Mouse (Mus musculus) liver, adult 2 months (tissue): ENCODE data around the gene Dcaf12l2. TPM values are rescaled to one million over a fixed set of nuclear protein-coding genes. Genes with fewer than 3 reads are reported as not detected.

Source experiments
- DNase-seq: peaks from one replicate; pipeline ENCODE4 v3.0.0-alpha.2; 2011; ENCODE audit warnings: low read depth, low spot score; ENCODE audit errors: extremely low read depth
- H3K27ac ChIP-seq: fragments of 200-500 bp; replicated peaks from 2 replicates; pipeline ENCODE4 v1.5.1; 2012; ENCODE audit warnings: low read depth, mild to moderate bottlenecking, control low read depth, inconsistent platforms, low read length; ENCODE audit not compliant: insufficient read depth
- H3K27me3 ChIP-seq: fragments of 200-500 bp; 2 replicates; pipeline ENCODE4 v1.6.1; 2012; ENCODE audit warnings: mild to moderate bottlenecking, moderate library complexity, low read length, inconsistent platforms; ENCODE audit not compliant: control insufficient read depth, insufficient read depth
- H3K36me3 ChIP-seq: fragments of 200-500 bp; 2 replicates; pipeline ENCODE4 v1.6.1; 2012; ENCODE audit warnings: low read length, inconsistent platforms; ENCODE audit not compliant: control insufficient read depth, insufficient read depth
- H3K4me1 ChIP-seq: fragments of 200-500 bp; 2 replicates; pipeline ENCODE4 v1.6.1; 2011; ENCODE audit warnings: low read length; ENCODE audit not compliant: control insufficient read depth, insufficient read depth
- H3K4me3 ChIP-seq: fragments of 200-500 bp; 2 replicates; pipeline ENCODE4 v1.5.1; 2011; ENCODE audit warnings: low read depth, mild to moderate bottlenecking, control low read depth, low read length, moderate library complexity; ENCODE audit not compliant: insufficient read depth
- H3K79me2 ChIP-seq: fragments of 200-500 bp; 2 replicates; pipeline ENCODE4 v1.6.1; 2012; ENCODE audit warnings: inconsistent platforms, mild to moderate bottlenecking, low read length, moderate library complexity; ENCODE audit not compliant: control insufficient read depth, insufficient read depth
- H3K9ac ChIP-seq: fragments of 200-500 bp; 2 replicates; pipeline ENCODE4 v1.6.1; 2012; ENCODE audit warnings: low read depth, mild to moderate bottlenecking, control low read depth, inconsistent platforms, low read length
- CTCF ChIP-seq: fragments of 200-500 bp; IDR thresholded peaks from 2 replicates; pipeline ENCODE4 v1.5.1; 2011; ENCODE audit warnings: low read depth, low read length, control low read depth
- POLR2A ChIP-seq: fragments of 200-500 bp; IDR thresholded peaks from 2 replicates; pipeline ENCODE4 v1.6.1; 2011; ENCODE audit warnings: low read length, control low read depth; ENCODE audit not compliant: insufficient read depth; ENCODE audit errors: extremely low read depth
- WGBS: fragments of 180-500 bp; shearing (Covaris S2); methylation state at CpG from one replicate; pipeline ENCODE4 v1.1.7; 2018; 5-methylcytosine and 5-hydroxymethylcytosine counted together
- polyA plus RNA-seq: library from polyadenylated mRNA; depleted of rRNA; stranded (reverse); fragments of >200 nt; gene quantifications from 2 replicates; pipeline ENCODE4 v1.2.3, GENCODE M21; 2012; rRNA removed
- total RNA-seq: library from RNA; depleted of rRNA; stranded (reverse); fragments of >200 nt; gene quantifications from 2 replicates; pipeline ENCODE4 v1.2.3, GENCODE M21; 2014; rRNA removed

Dcaf12l2 gene
- total RNA-seq (not detected in 2 replicates), polyA plus RNA-seq (not detected in 2 replicates)

- DNase-seq, result peak; percentile 1
- H3K27ac ChIP-seq, result no peak within 1 kb of the TSS
- TF ChIP-seq POLR2A (no peak), CTCF (no peak)
- H3K36me3 ChIP-seq, result no peaks in the 10 kb centered on the region
- H3K4me1 ChIP-seq, result no peaks in the 10 kb centered on the region
- no peaks in the 10 kb centered on the region for H3K27me3 ChIP-seq
- H3K9ac ChIP-seq, result no peak within 1 kb of the TSS
- WGBS, result 3% methylated on average over 36 of the region's 57 CpGs
- H3K79me2 ChIP-seq, result no peaks in the 10 kb centered on the region
- peak within 1 kb of the TSS; percentile 13; the same call in 1 of the 2 replicates for H3K4me3 ChIP-seq
Observed at GRCm38 (mm10) chrX:44367646-44368521, at the start of gene Dcaf12l2. Gene Dcaf12l2, minus strand, starts transcription at chrX:44368342.

DNA sequence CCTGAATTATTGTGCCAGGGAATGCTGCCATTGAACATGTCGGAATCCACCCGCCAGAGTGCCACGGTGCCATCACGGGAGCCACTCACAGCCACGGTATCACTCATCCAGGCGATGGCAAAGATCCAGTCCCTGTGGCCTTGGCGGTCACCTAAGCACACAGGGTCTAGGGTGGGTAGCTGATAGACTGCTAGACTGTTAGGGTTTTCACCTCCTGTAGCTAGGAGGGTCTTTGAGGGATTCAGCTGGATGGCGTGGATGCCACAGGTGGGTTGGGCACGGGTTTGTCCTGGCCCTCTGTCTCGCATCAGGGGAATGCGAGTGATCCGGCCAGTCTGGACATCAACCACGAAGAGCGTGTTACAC lies 879 bp downstream of the Dcaf12l2 start:
- no peak overlapping the region for H3K4me3 ChIP-seq
- TF ChIP-seq CTCF (no peak), POLR2A (no peak)
- DNase-seq, result no peak
- no peak overlapping the region for H3K9ac ChIP-seq
- WGBS, result 52% methylated on average over 14 of the region's 14 CpGs
- no peaks in the 10 kb centered on the region for H3K79me2 ChIP-seq
- no peaks in the 10 kb centered on the region for H3K36me3 ChIP-seq
- no peaks in the 10 kb centered on the region for H3K27me3 ChIP-seq
- no peak overlapping the region for H3K27ac ChIP-seq
- no peaks in the 10 kb centered on the region for H3K4me1 ChIP-seq
